Mouse (Mus musculus) myocyte (in vitro differentiated cells): ENCODE results near the gene Fads1. TPM values are rescaled to one million over a fixed set of nuclear protein-coding genes. Genes with fewer than 3 reads are reported as not detected.
A peak's percentile ranks its signal among the peaks of the same experiment; 100 is the strongest.

Experiments
- H3K27me3 ChIP-seq: one replicate; pipeline ENCODE4 v1.6.1; 2011; ENCODE audit not compliant: control insufficient read depth, insufficient read depth, insufficient read length
- H3K36me3 ChIP-seq: one replicate; pipeline ENCODE4 v1.6.1; 2011; ENCODE audit not compliant: control insufficient read depth, insufficient read depth
- H3K4me2 ChIP-seq: one replicate; pipeline ENCODE4 v1.6.1; 2011; ENCODE audit warnings: low read depth, control low read depth
- H3K4me3 ChIP-seq: one replicate; pipeline ENCODE4 v1.5.1; 2011; ENCODE audit warnings: mild to moderate bottlenecking, control low read depth, moderate library complexity
- H3K79me2 ChIP-seq: one replicate; pipeline ENCODE4 v1.6.1; 2011; ENCODE audit not compliant: control insufficient read depth, insufficient read depth
- H3ac ChIP-seq: one replicate; pipeline ENCODE4 v1.6.1; 2011; ENCODE audit not compliant: control insufficient read depth, insufficient read length
- CEBPB ChIP-seq: IDR thresholded peaks from 2 replicates; pipeline ENCODE4 v1.6.1; 2011; ENCODE audit warnings: mild to moderate bottlenecking, moderate library complexity; ENCODE audit not compliant: poor library complexity, insufficient read depth, severe bottlenecking
- E2F4 ChIP-seq: IDR thresholded peaks from one replicate; pipeline ENCODE4 v1.6.1; 2011; ENCODE audit warnings: mild to moderate bottlenecking, control low read depth, moderate library complexity; ENCODE audit not compliant: insufficient read depth
- MAX ChIP-seq: IDR thresholded peaks from one replicate; pipeline ENCODE4 v1.6.1; 2011; ENCODE audit warnings: low read depth, mild to moderate bottlenecking, control low read depth
- MYOD1 ChIP-seq, 3 experiments: IDR thresholded peaks; one replicate each; pipeline ENCODE4 v1.6.1; 2011; ENCODE audit warnings: control low read depth in 2 of 3, low read depth in 2 of 3, mild to moderate bottlenecking in 2 of 3, moderate library complexity in 1 of 3; ENCODE audit not compliant: insufficient read length in 2 of 3, control insufficient read depth in 1 of 3
- MYOG ChIP-seq, 3 experiments: IDR thresholded peaks; one replicate each; pipeline ENCODE4 v1.6.1; 2011; ENCODE audit warnings: control low read depth in 2 of 3, low read depth in 2 of 3, mild to moderate bottlenecking in 2 of 3; ENCODE audit not compliant: insufficient read length in 2 of 3, control insufficient read depth in 1 of 3, insufficient read depth in 1 of 3
- POLR2A ChIP-seq: IDR thresholded peaks from one replicate; pipeline ENCODE4 v1.6.1; 2011; ENCODE audit warnings: low read depth, mild to moderate bottlenecking, control low read depth, moderate library complexity; ENCODE audit not compliant: insufficient read length
- POLR2AphosphoS2 ChIP-seq: IDR thresholded peaks from one replicate; pipeline ENCODE4 v1.6.1; 2011; ENCODE audit warnings: low read depth, control low read depth; ENCODE audit not compliant: insufficient read length
- REST ChIP-seq: IDR thresholded peaks from one replicate; pipeline ENCODE4 v1.6.1; 2011; ENCODE audit warnings: mild to moderate bottlenecking, control low read depth, moderate library complexity; ENCODE audit not compliant: insufficient read depth, insufficient read length
- SRF ChIP-seq: IDR thresholded peaks from one replicate; pipeline ENCODE4 v1.6.1; 2011; ENCODE audit warnings: low read depth; ENCODE audit not compliant: control insufficient read depth, insufficient read length
- TCF12 ChIP-seq: IDR thresholded peaks from one replicate; pipeline ENCODE4 v1.6.1; 2011; ENCODE audit warnings: mild to moderate bottlenecking, control low read depth; ENCODE audit not compliant: poor library complexity, insufficient read depth, severe bottlenecking
- TCF3 ChIP-seq: IDR thresholded peaks from one replicate; pipeline ENCODE4 v1.6.1; 2011; ENCODE audit warnings: low read depth, control low read depth; ENCODE audit not compliant: insufficient read length
- USF1 ChIP-seq: IDR thresholded peaks from one replicate; pipeline ENCODE4 v1.6.1; 2011; ENCODE audit warnings: low read depth, mild to moderate bottlenecking, control low read depth, moderate library complexity
- polyA plus RNA-seq: library from polyadenylated mRNA; unstranded; fragments of >200 nt; fragmentation: generic; extraction: Trizol; gene quantifications from one replicate; pipeline ENCODE4 v1.2.1, GENCODE M21; 2012; ENCODE audit warnings: missing spikeins

The Fads1 gene
- polyA plus RNA-seq, 1 experiment = 120 TPM

GRCm38 (mm10) chr19:10171359-10171758, 11.3 kb upstream of the Fads1 start:
- TF ChIP-seq MYOD1 (IDR thresholded peaks at IDR 0.05; ENCODE audit: control insufficient read depth in 1 of 3, insufficient read length in 2 of 3, low read depth in 2 of 3) (no peak), SRF (no peak), POLR2A (no peak), POLR2AphosphoS2 (no peak), MAX (no peak), CEBPB (no peak), MYOG (IDR thresholded peaks at IDR 0.05; ENCODE audit: control insufficient read depth in 1 of 3, insufficient read depth in 1 of 3, insufficient read length in 2 of 3, low read depth in 2 of 3) (no peak)
- no peak overlapping the region for H3ac ChIP-seq
- H3K4me2 ChIP-seq = peak overlapping the region; percentile 34
- no peaks in the 10 kb centered on the region for H3K79me2 ChIP-seq
- H3K27me3 ChIP-seq = no peaks in the 10 kb centered on the region
- H3K36me3 ChIP-seq = no peaks in the 10 kb centered on the region
- no peak overlapping the region for H3K4me3 ChIP-seq

DNA sequence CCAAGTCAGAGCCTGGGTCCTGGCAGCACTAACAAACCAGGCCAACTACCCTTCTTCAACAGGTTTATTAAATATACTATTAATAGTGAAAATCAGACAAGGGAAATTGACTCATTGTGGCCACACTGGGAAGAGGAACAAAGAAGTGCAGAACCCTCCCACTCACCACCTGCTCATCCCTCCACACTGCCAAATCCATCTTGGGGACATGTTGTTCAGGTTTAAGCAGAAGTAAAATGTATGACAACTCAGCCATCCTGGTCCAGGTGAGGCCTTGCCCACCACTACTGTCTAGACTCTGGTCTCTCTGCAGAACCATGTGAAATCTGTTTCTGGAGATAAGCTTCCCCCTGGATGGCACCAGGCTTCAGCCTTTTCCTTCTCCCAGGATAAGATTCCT, 10.8 kb upstream of the Fads1 start:
- no peaks in the 10 kb centered on the region for H3K79me2 ChIP-seq
- TF ChIP-seq CEBPB (no peak), TCF12 (peak; percentile 4), MYOD1 (IDR thresholded peaks at IDR 0.05; ENCODE audit: control insufficient read depth in 1 of 3, insufficient read length in 2 of 3, low read depth in 2 of 3) (peak in 2 of 3 experiments; percentile 74 to 93), MYOG (IDR thresholded peaks at IDR 0.05; ENCODE audit: control insufficient read depth in 1 of 3, insufficient read depth in 1 of 3, insufficient read length in 2 of 3, low read depth in 2 of 3) (peak in 1 of 3 experiments; percentile 13)
- no peaks in the 10 kb centered on the region for H3K27me3 ChIP-seq
- no peak overlapping the region for H3K4me3 ChIP-seq
- H3K4me2 ChIP-seq = peak overlapping the region; percentile 34
- H3ac ChIP-seq = no peak overlapping the region
- H3K36me3 ChIP-seq = no peaks in the 10 kb centered on the region

DNA sequence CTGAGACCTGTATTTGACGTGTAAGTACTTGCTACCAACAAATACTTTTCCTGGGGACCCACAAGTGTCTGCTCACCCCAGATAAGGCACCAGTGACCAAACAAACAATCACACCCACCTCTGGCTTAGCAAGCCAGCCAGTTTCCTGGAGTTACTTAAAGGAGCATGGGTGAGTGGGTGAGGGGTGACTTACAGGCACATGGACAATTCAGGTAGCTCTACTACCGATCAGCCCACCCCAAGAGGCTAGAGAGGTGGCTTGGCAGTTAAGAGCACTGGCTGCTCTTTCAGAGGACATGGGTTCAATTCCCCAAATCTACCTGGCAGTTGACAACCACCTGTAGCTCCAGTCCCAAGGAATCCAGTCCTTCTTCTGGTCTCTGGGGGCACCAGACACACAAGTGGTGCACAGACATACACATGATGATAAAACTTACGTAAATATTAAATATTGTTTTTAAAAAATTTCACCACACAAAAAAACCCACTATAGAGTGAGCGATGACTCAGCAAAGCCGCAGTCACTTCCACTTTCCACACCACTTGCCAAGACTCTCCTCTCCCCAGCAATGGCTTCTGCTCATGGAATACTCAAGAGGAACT, 9.5 kb upstream of the Fads1 start:
- TF ChIP-seq MYOD1 (IDR thresholded peaks at IDR 0.05; ENCODE audit: control insufficient read depth in 1 of 3, insufficient read length in 2 of 3, low read depth in 2 of 3) (no peak), MYOG (IDR thresholded peaks at IDR 0.05; ENCODE audit: control insufficient read depth in 1 of 3, insufficient read depth in 1 of 3, insufficient read length in 2 of 3, low read depth in 2 of 3) (no peak), SRF (no peak), USF1 (no peak), TCF12 (no peak), POLR2A (no peak), TCF3 (no peak), REST (no peak), MAX (no peak), E2F4 (no peak), CEBPB (no peak), POLR2AphosphoS2 (no peak)
- H3K36me3 ChIP-seq = no peaks in the 10 kb centered on the region
- H3ac ChIP-seq = no peak overlapping the region
- no peak overlapping the region for H3K4me3 ChIP-seq
- H3K79me2 ChIP-seq = no peaks in the 10 kb centered on the region
- H3K27me3 ChIP-seq = no peaks in the 10 kb centered on the region
- no peak overlapping the region for H3K4me2 ChIP-seq

DNA sequence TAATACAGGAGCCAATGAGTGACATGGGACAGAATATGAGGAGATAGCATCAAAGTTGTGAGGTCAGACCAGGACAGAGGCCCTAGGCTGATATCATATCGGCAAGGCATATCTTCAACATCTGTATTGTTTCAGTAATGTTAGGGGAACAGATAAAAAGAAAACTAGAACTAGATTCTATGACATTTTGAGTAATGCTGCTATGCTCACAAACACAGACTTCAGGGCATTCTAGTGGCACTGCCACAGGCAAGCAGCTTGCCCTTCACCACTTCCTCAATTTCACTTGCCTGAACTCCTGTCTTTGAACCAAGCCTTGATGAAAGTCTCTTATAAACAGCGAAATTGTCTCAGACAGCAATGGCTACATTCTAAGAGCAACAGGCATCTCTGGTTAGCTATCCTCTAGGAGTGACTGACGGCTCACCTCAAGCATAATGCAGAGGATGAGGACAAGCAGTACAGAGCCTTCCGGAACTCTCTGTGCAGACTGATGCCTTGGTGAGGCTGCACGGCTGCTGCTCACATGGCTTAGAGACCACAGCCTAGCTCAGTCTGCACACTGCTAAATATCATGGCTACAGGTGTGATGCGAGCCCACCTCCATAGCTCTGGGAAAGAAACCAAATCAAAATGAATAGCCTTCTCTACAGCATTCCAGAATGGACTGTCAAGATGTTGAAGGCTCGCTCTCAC, 8.7 kb upstream of the Fads1 start:
- Histone ChIP-seq H3K36me3 (no peaks in the 10 kb centered on the region), H3K4me3 (no peak overlapping the region), H3K79me2 (no peaks in the 10 kb centered on the region), H3K4me2 (no peak overlapping the region), H3K27me3 (no peaks in the 10 kb centered on the region), H3ac (no peak overlapping the region)
- TF ChIP-seq POLR2A (no peak), SRF (no peak), USF1 (no peak), MAX (no peak), MYOG (IDR thresholded peaks at IDR 0.05; ENCODE audit: control insufficient read depth in 1 of 3, insufficient read depth in 1 of 3, insufficient read length in 2 of 3, low read depth in 2 of 3) (no peak), CEBPB (no peak), REST (no peak), TCF12 (no peak), POLR2AphosphoS2 (no peak), TCF3 (no peak), MYOD1 (IDR thresholded peaks at IDR 0.05; ENCODE audit: control insufficient read depth in 1 of 3, insufficient read length in 2 of 3, low read depth in 2 of 3) (no peak), E2F4 (no peak)

- H3ac ChIP-seq = no peak overlapping the region
- H3K4me2 ChIP-seq = no peak overlapping the region
- TF ChIP-seq TCF12 = no peak
- TF ChIP-seq CEBPB = no peak
- no peak for TF ChIP-seq TCF3
- TF ChIP-seq POLR2A = no peak
- no peak for TF ChIP-seq MAX
- TF ChIP-seq POLR2AphosphoS2 = no peak
- TF ChIP-seq USF1 = no peak
- TF ChIP-seq SRF = no peak
- TF ChIP-seq REST = no peak
- TF ChIP-seq E2F4 = no peak
- no peak for TF ChIP-seq MYOG (IDR thresholded peaks at IDR 0.05; ENCODE audit: control insufficient read depth in 1 of 3, insufficient read depth in 1 of 3, insufficient read length in 2 of 3, low read depth in 2 of 3)
- TF ChIP-seq MYOD1 (IDR thresholded peaks at IDR 0.05; ENCODE audit: control insufficient read depth in 1 of 3, insufficient read length in 2 of 3, low read depth in 2 of 3) = no peak
- no peaks in the 10 kb centered on the region for H3K79me2 ChIP-seq
- H3K27me3 ChIP-seq = no peaks in the 10 kb centered on the region
- H3K4me3 ChIP-seq = no peak overlapping the region
- H3K36me3 ChIP-seq = no peaks in the 10 kb centered on the region
Measured at GRCm38 (mm10) chr19:10174956-10175355, 7.7 kb upstream of the Fads1 start.
